Mouse (Mus musculus): Measurements from ENCODE around the gene Ebf1.
"Not testable (repeated sequence)": the region's sequence is repeated elsewhere in the genome, so short reads cannot be mapped to it uniquely, and the experiment has no call there.

The Ebf1 gene

GRCm38 (mm10) chr11:44616788-44617712 lies at the start of gene Ebf1:
Gene Ebf1 (plus strand): TSS chr11:44617317.
- DNase-seq, result peak; percentile 95

GRCm38 (mm10) chr11:44570336-44570735 lies 46.8 kb upstream of the Ebf1 start:
- DNase-seq, result not testable (repeated sequence)

- DNase-seq, result no peak
These were observed 44.3 kb upstream of the Ebf1 start for GRCm38 (mm10) chr11:44572781-44573180.

GRCm38 (mm10) chr11:44573396-44573795 lies 43.7 kb upstream of the Ebf1 start:
- DNase-seq, result no peak

DNA sequence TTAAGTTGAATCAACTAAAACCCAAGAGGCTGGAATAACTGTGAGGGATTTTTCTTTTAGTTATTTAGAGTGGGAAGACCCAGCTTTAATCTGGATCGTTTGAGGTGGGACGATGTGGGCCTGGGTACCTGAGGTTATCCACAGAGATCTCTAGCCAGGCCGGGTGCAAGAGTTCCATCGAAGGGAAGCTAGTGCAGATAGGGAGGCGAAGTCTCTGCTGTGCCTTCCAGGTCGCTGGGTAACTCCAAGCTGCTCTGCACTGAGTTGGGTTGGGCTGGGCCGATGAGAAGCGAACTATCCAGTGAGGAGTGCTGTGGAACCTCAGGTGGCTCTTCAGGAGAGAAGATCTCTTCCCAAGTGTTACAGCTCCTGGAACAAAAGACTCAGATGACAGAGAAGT lies 42.7 kb upstream of the Ebf1 start:
- DNase-seq, result no peak

GRCm38 (mm10) chr11:44574820-44575219 lies 42.3 kb upstream of the Ebf1 start:
- no peak for DNase-seq

GRCm38 (mm10) chr11:44577911-44578310 lies 39.2 kb upstream of the Ebf1 start:
- no peak for DNase-seq

DNA sequence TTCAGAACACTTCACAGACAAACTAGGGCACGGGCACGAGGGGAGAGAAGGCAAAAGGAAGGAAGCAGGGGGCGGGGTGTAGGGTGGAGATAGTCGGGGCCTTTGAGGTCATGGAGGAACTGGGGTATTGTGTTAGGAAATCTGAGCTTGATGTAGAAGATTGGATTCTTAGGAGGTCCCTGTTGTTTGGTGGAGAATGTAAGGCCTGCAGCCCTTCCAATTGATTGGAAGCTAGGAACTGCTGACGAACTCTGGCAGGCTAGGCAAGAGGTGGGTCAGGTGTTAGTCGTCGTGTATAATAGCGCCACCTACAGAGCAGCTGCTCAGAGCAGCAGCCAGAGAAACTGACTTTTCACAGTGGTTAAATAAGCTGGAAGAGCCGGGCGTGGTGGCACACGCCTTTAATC lies 35.8 kb upstream of the Ebf1 start:
- DNase-seq, result peak; percentile 66

DNA sequence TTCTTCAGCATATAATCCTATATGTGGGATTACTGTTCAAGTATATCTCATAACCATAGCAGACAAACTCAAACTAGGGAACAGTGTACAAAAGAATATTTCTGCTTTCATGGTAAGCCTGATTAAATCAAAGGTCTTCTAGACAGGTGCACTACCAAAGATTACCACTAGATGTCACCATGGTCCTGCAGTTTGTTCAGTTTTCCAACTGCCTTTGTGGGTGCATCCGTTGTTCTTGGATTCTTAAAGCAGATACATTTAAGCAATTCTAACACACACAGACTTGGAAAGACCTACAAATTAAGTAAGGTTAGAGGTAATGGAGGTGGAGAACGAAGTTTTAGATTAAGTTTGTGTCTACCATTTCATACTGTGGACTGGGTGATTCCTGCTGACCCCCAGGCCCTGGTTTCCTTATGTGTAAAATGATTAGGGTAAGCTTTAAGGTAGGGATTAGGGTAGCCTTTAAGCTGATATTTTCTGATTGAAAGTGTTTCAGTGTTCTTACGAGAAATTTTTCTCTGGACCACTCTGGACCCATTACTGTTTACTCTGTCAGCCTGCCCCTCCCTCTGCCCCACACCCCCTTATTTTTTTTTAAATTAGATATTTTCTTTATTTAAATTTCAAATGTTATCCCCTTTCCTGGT lies 30.9 kb upstream of the Ebf1 start:
- peak; percentile 79 for DNase-seq

DNA sequence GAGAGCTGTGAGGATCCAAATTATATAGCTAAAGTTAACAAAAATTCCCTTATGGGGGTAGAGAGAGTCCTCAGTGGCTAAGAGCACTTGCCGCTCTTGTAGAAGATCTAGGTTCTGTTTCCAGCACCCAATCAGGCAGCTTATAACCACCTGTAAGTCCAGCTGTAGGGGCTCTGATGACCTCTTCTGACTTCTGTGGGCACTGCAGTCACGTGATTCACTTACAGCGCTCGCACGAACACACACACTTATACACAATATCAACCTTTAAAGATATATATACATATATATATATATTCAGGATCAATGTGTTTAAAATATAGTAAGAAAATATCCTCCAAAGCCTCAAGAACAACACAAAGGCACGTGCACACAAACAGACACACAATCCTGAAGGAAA lies 24.1 kb upstream of the Ebf1 start:
- DNase-seq, result no peak

DNA sequence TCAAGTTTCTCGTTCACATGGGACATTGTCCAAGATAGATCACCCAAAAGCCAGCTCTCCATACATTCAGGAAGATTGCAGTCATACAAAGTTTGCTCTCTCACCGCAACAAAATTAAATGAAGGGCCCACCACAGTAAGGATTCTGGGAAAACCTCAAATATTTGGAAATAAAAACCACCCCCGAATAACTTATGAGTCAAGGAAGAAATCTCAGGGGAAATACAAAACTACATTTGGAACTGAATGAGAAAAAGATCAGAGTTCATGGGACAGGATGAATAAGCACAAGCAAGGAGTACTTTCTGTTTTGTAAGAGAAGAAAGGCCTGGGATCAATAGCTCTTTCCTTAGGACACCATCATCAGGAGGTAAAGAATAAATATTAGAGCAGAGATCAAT lies 22.3 kb upstream of the Ebf1 start:
- DNase-seq, result no peak

GRCm38 (mm10) chr11:44606881-44607280 lies 10.2 kb upstream of the Ebf1 start:
- DNase-seq, result no peak

DNA sequence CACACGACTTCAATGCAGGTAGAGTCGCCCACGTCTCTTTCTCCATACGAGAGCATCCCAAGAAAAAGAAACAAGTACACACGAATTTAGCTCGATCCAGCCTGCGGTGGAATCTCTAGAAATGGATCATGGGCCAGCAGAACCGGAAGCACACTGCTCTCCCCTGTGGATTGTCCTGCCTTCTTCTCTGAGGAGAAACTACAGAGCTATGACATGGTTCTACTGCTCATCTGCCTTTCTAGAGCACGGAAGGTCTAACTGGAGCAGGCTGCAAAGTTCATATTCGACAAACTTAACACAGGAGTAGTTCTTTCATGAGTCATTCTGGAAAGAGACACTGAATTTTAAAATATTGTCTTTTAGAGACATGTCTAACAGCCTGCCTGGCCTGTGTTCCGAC lies 8.5 kb upstream of the Ebf1 start:
- DNase-seq, result no peak

DNA sequence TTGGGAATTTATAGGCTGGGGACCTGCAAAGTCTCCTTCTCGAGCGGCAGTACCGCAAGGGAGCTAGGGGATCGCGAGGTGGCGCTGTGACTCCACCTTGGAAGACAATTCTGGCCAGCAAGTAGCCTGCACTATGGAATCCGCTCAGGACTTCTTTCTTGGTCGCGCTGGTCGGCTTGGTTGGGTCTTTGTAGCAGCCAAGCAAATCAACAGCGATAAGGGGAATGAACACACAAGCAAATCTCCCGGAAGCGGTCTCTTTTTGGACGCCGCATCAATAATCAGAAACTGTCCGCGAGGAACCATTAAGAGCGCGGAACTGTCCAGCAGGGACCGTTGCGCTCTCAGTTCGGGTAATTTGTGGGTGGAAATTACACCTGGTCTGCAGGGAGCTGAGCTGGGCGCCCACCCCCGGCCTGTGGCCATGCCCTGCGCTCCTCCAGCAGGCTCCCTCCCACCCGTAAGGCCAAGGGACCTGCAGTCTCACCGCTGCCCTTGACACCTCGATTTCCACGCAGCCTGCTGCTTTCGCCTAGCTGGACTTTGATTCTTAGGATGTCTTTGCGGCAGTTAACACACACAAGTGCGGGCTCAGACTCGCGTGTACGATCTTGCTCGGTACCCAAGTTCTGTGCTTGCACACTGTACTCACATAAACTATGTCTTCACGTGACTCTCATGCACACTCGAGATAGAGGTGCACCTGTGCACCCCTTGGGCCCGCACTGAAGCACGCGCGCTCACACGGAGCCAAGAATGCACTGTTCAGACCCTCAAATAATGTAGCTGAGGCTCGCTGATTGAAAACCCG lies 5.9 kb upstream of the Ebf1 start:
- peak; percentile 95 for DNase-seq

DNA sequence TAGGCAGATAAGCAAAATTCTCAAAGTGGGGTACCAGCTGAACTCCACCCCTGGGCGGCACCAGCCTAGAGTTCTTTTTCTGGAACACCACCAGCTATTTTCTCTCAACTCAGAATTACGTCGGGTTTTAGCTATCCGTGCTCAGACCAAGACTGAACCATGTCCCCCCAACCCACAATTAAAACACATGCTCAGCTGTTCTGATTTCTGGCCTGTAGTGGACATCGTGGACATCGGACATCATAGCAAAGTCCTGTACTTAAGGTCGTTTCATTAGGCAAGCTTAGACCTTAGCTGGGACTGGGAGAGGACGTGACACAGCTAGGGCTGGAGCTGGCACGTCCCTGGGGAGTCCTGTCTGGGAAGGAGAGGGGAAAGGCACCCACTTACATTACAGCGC lies 5.0 kb upstream of the Ebf1 start:
- DNase-seq, result no peak

GRCm38 (mm10) chr11:44612681-44613410 lies 4.3 kb upstream of the Ebf1 start:
- DNase-seq, result peak; percentile 66

- DNase-seq, result peak; percentile 60
These were observed 3.5 kb upstream of the Ebf1 start for GRCm38 (mm10) chr11:44613411-44614180.

DNA sequence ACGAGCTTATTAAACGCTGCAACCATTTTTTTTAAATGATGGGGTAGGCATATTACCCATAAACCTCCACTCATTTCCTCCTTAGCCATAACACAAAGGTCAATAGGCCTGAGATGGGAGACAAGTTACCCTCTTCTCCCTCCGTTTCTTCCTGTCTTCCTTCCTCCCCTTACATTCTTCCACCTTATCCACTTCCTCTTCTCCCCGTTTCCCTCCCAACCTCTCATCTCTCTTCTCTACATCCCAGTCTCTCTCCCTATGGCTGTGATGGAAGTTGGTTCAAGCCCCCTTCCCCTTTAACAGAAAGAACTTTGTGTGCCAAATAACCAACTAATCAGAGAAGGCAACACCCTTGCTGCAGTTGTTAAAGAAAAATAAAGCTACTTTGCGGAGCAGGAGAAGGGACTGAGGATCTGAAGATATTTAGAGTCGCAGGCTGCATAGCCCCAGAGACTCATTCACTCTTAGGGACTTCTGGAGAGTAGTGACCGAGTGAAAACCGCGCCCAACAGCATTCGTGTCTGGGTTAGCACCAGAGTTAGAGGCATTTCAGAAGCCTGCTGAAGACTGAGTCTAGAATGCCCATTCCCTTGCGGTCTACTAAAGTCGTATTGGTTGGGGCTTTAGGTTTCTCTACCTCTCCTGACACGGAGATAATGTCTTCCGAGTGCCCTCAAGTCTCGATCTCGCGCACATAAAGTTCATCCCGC lies 884 bp upstream of the Ebf1 start:
- DNase-seq, result peak; percentile 24

GRCm38 (mm10) chr11:44617734-44618586 lies 843 bp downstream of the Ebf1 start:
- peak; percentile 71 for DNase-seq
